Mouse (Mus musculus): ENCODE results near the gene 4930535I16Rik. TPM values are rescaled to one million over a fixed set of nuclear protein-coding genes. Genes with fewer than 3 reads are reported as not detected.

The 4930535I16Rik gene
- total RNA-seq, 2 experiments from 2014 or later: not detected

DNA sequence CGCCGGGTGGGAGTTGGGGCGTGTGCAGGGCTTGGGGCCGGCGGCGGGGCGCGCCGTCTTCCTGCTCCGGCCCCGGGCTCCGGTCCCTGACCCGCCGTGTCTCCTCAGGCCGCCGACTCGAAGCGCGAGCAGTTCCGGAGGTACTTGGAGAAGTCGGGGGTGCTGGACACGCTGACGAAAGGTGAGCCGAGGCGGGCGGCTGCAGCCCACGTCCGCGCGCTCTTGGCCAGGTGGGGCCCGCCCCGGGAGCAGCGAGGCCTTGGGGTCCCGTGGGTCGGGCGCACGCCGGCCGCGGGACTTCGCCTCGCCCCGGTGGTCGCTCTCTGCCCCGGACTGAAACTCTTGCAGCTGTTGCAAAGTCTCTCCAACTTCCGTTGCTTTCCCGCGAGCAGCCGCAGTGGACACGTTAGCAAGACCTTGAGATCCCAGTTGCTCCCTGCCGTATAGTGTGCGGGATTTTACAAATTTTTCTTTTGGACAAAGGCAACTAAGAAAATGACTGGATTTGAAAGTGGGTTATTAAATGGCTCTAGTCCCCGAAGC, 12.6 kb downstream of the 4930535I16Rik start:
- no peak for DNase-seq (ENCODE audit: low spot score in 2 of 2)

DNA sequence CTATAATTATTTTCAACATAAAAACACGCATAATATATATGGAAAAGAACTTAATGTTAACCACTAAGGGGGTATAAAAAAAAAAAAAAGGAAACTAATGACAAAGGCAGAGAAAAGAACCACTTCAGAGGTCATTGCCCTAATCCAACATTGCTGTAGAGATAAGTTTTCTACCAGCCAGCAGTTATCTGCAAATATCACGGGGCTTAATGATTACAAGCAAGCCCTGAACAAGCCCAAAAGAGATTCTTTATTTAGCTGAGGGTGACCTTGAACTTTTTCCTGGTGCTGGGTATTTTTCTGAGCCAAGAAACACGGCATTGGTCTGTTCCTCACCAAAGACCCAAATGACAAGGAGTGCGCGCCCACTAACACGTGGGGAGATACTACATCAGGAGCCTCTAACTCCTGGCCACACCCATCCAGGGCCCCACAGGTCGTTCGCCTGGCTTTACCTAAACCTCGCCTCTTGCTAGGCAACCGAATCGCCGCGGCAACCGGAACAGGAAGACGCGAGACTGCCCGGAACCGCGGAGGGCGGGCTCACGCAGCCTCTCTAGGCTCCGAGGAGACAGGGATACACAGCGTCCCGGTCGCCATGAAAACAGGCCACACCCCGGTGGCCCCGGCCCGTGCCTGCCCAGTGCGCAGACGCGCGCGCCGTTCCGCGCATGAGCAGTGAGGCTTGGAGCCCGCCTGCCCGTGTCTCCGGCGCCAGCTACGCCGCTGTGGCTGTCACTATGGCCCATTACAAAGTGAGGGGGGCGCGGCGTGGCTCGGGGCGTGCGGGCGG, 13.3 kb downstream of the 4930535I16Rik start, which contains the start of gene Mycbp:
Gene Mycbp (plus strand): TSS at position 500 of the 793 bp plus-strand sequence.
- DNase-seq (ENCODE audit: low spot score in 2 of 2): peak; percentile 98 to 99

DNA sequence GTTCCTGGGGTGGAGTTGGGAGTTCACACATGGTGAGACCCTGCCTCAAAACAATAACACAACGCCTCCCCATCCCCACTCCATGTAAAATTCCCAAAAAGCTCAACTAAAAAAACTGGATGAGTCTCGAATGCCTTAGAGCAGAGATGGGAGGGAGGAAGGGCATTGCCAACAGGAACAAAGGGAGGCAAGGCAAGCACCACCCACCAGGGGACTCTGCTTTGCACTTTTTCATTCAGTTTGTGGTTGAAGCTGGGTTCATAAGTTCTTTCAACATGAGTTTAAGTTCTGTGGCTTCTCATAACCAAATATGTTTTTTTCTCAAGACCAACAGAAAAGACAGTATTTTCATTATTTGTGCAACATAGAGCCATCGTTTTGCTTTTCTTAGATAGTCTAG, 14.4 kb downstream of the 4930535I16Rik start:
- no peak for DNase-seq (ENCODE audit: low spot score in 2 of 2)

DNA sequence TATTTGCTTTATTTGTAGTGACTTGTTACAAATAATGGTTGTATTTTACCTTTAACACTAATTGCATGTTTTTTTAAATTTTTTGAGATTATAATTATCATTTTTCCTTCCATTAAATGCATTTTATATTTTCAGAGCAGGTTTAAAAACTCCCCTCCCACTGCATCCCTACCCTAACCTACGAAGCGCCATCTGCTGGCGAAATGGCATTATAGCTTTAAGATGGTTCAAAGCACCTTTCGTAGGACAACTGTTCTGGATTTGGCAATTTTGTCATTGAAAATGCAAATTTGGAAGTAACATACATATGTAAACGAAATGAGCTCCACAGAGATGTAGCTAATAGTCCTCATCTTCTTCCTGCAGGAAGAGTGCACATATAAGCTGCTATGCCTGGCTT, 19.1 kb downstream of the 4930535I16Rik start:
- peak in 1 of 2 experiments; percentile 34 for DNase-seq (ENCODE audit: low spot score in 2 of 2)

DNA sequence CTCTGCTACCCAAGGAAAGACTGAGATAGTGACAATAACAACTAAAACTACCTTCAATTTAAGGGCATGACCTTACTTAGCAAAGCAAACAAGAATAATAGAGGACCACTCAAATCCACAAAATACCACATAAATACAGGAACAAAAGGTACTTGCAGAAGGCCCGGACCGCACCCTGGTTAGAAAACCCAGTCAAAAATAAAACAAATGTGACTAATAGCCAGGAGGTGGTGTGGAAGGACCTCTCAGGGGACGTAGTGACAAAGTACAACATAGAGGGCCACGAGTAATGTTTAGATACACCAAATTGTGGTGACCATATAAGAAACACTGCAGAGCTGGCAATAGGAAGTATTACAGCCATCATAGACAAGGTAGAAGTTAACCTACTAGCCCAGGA, 23.5 kb downstream of the 4930535I16Rik start:
- no peak for DNase-seq (ENCODE audit: low spot score in 2 of 2)

DNA sequence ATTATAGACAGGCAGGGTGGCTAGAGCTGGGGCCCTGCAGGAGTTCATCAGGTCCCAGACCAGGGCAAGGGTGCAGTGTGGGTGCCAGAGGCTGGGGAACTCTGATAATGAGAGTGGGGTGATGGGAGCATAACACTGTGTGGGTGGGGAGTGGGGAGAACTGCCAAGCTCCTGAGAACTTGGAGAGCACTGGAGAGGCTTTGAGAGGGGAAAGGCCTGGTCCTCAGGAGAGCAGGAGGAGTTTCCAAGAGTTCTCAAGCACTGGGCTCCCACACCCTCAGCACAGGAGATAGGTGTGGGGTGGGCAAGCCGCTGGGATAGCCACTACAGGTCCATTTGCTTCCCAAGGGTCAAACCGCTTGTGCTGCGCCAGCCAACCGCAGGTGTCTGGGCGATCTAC, 24.1 kb downstream of the 4930535I16Rik start:
- DNase-seq (ENCODE audit: low spot score in 2 of 2): no peak

Other genes with a start within 250 kb of the 4930535I16Rik start
- 100 to 1,000 TPM; 219 to 233 TPM for gene Macf1, start 233.7 kb downstream of the 4930535I16Rik start, total RNA-seq (2021)
- gene Ndufs5, start 199.8 kb downstream of the 4930535I16Rik start, total RNA-seq (2021): 100 to 1,000 TPM; 198 to 204 TPM
- gene Akirin1, start 167.7 kb downstream of the 4930535I16Rik start, total RNA-seq (2021): 10 to 100 TPM; 53.8 to 61.3 TPM
- gene Rhbdl2, start 130.1 kb downstream of the 4930535I16Rik start, total RNA-seq (2021): under 1 TPM in 1 of 2 experiments, not detected in 1; 0.23 TPM
- gene 4933427I04Rik, start 58.3 kb downstream of the 4930535I16Rik start, total RNA-seq (2021): not detected
- 10 to 100 TPM in 1 of 2 experiments, 1 to 10 TPM in 1; 8.9 to 10.9 TPM for gene Mycbp, start 13.2 kb downstream of the 4930535I16Rik start, total RNA-seq (2021)
- gene Rragc, start 576 bp downstream of the 4930535I16Rik start, total RNA-seq (2021): 10 to 100 TPM; 58.9 to 59.2 TPM